Mouse (Mus musculus) heart, embryonic 10.5 days (tissue): ENCODE results near the gene Galnt18. TPM values are rescaled to one million over a fixed set of nuclear protein-coding genes. Genes with fewer than 3 reads are reported as not detected.
A peak's percentile ranks its signal among the peaks of the same experiment; 100 is the strongest.

Source experiments
- DNase-seq: peaks from one replicate; pipeline ENCODE4 v3.0.0-alpha.2; 2017; ENCODE audit warnings: low spot score
- H3K27ac ChIP-seq: fragments of 300-500 bp; sonication (generic); 2 replicates; pipeline ENCODE4 v1.5.1; 2016; ENCODE audit warnings: mild to moderate bottlenecking
- H3K27me3 ChIP-seq: fragments of 300-500 bp; sonication (generic); 2 replicates; pipeline ENCODE4 v1.6.1; 2016; ENCODE audit warnings: mild to moderate bottlenecking; ENCODE audit not compliant: poor library complexity, insufficient read depth, severe bottlenecking
- H3K36me3 ChIP-seq: fragments of 300-500 bp; sonication (generic); 2 replicates; pipeline ENCODE4 v1.6.1; 2016; ENCODE audit warnings: mild to moderate bottlenecking, moderate library complexity
- H3K4me1 ChIP-seq: fragments of 300-500 bp; sonication (generic); 2 replicates; pipeline ENCODE4 v1.6.1; 2016; ENCODE audit warnings: mild to moderate bottlenecking
- H3K4me3 ChIP-seq: fragments of 300-500 bp; sonication (generic); 2 replicates; pipeline ENCODE4 v1.5.1; 2016; ENCODE audit warnings: mild to moderate bottlenecking, moderate library complexity
- H3K9me3 ChIP-seq: fragments of 300-500 bp; sonication (generic); 2 replicates; pipeline ENCODE4 v1.6.1; 2016; ENCODE audit warnings: mild to moderate bottlenecking, moderate library complexity
- WGBS: fragments of 180-500 bp; shearing (Covaris S2); methylation state at CpG from one replicate; pipeline ENCODE4 v1.1.7; 2016; 5-methylcytosine and 5-hydroxymethylcytosine counted together
- polyA plus RNA-seq: library from polyadenylated mRNA; unstranded; fragments of >200 nt; fragmentation: Nextera tagmentation; extraction: Ambion mirVana; gene quantifications from 2 replicates; pipeline ENCODE4 v1.2.1, GENCODE M21; 2016

Gene Galnt18
- polyA plus RNA-seq, 1 experiment from 2014 or later = 5.4 TPM

- Histone ChIP-seq H3K27me3 (no peaks in the 10 kb centered on the region), H3K9me3 (no peaks in the 10 kb centered on the region), H3K4me1 (peaks cover 19% of the 10 kb centered on the region), H3K4me3 (no peak overlapping the region), H3K36me3 (no peaks in the 10 kb centered on the region), H3K27ac (peak overlapping the region; percentile 57; the same call in 1 of the 2 replicates)
- 24% methylated on average over 6 of the region's 6 CpGs for WGBS
- DNase-seq = no peak
These were observed 17.0 kb downstream of the Galnt18 start for GRCm38 (mm10) chr7:111762754-111763153.

- Histone ChIP-seq H3K36me3 (no peaks in the 10 kb centered on the region), H3K27me3 (no peaks in the 10 kb centered on the region), H3K4me3 (no peak overlapping the region), H3K4me1 (peaks cover 4% of the 10 kb centered on the region; the same call in 1 of the 2 replicates), H3K9me3 (no peaks in the 10 kb centered on the region), H3K27ac (no peak overlapping the region)
- WGBS = 82% methylated on average over 3 of the region's 3 CpGs
- no peak for DNase-seq
These were observed 31.2 kb downstream of the Galnt18 start for GRCm38 (mm10) chr7:111748571-111749071.

- no peak for DNase-seq
- no peak overlapping the region for H3K4me3 ChIP-seq
These were observed 35.0 kb downstream of the Galnt18 start for GRCm38 (mm10) chr7:111744770-111745169.

GRCm38 (mm10) chr7:111741595-111741994, 38.2 kb downstream of the Galnt18 start:
- H3K27ac ChIP-seq = peak overlapping the region; percentile 26; the same call in 1 of the 2 replicates
- DNase-seq = no peak

More at GRCm38 (mm10) chr7:111744770-111745169, 35.0 kb downstream of the Galnt18 start:
- H3K27me3 ChIP-seq = no peaks in the 10 kb centered on the region
- H3K9me3 ChIP-seq = no peaks in the 10 kb centered on the region
- H3K36me3 ChIP-seq = no peaks in the 10 kb centered on the region
- no peak overlapping the region for H3K27ac ChIP-seq
- H3K4me1 ChIP-seq = peaks cover 11% of the 10 kb centered on the region; the same call in 1 of the 2 replicates

GRCm38 (mm10) chr7:111740091-111740490, 39.7 kb downstream of the Galnt18 start:
- DNase-seq = no peak
- H3K27ac ChIP-seq = no peak overlapping the region

More at GRCm38 (mm10) chr7:111741595-111741994, 38.2 kb downstream of the Galnt18 start:
- Histone ChIP-seq H3K27me3 (no peaks in the 10 kb centered on the region), H3K36me3 (no peaks in the 10 kb centered on the region), H3K9me3 (no peaks in the 10 kb centered on the region), H3K4me3 (no peak overlapping the region), H3K4me1 (peaks cover 36% of the 10 kb centered on the region)
- 57% methylated on average over 2 of the region's 2 CpGs for whole genome bisulfite sequencing

GRCm38 (mm10) chr7:111739371-111739765, 40.4 kb downstream of the Galnt18 start:
- 41% methylated on average over 5 of the region's 5 CpGs for WGBS
- Histone ChIP-seq H3K4me3 (no peak overlapping the region), H3K9me3 (no peaks in the 10 kb centered on the region), H3K36me3 (no peaks in the 10 kb centered on the region), H3K27me3 (no peaks in the 10 kb centered on the region), H3K27ac (peak overlapping the region; percentile 26; the same call in 1 of the 2 replicates), H3K4me1 (peaks cover 32% of the 10 kb centered on the region)
- no peak for DNase-seq

More at GRCm38 (mm10) chr7:111740091-111740490, 39.7 kb downstream of the Galnt18 start:
- H3K9me3 ChIP-seq = no peaks in the 10 kb centered on the region
- H3K36me3 ChIP-seq = no peaks in the 10 kb centered on the region
- no peak overlapping the region for H3K4me3 ChIP-seq
- WGBS = 85% methylated on average over 6 of the region's 6 CpGs
- H3K27me3 ChIP-seq = no peaks in the 10 kb centered on the region
- peaks cover 36% of the 10 kb centered on the region for H3K4me1 ChIP-seq

- Histone ChIP-seq H3K4me3 (no peak overlapping the region), H3K27ac (peak overlapping the region; percentile 26; the same call in 1 of the 2 replicates), H3K36me3 (no peaks in the 10 kb centered on the region), H3K27me3 (no peaks in the 10 kb centered on the region), H3K4me1 (peaks cover 32% of the 10 kb centered on the region), H3K9me3 (no peaks in the 10 kb centered on the region)
- no peak for DNase-seq
- 58% methylated on average over 10 of the region's 10 CpGs for WGBS
These were observed 41.1 kb downstream of the Galnt18 start for GRCm38 (mm10) chr7:111738456-111739370.

DNA sequence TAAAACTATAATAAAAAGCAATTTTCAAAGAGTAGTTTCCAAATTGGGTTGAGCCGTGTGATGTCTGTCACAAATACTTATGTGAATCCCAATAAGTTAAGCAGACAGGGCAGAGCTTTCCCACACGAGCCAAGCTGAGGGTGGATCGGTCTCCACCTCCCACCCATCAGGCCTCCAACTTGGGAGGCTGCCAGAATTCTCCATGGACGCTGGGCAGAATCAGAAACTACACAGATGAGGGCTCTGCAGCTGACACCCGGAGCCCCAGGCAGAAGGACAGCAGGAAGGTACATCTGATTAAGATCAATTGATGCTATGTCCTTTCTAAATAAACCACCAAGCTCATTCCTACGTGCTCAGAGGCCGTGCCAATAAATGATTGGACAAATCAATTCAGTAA, 42.4 kb downstream of the Galnt18 start:
- Histone ChIP-seq H3K9me3 (no peaks in the 10 kb centered on the region), H3K4me3 (no peak overlapping the region), H3K36me3 (no peaks in the 10 kb centered on the region), H3K4me1 (peaks cover 32% of the 10 kb centered on the region), H3K27ac (no peak overlapping the region), H3K27me3 (no peaks in the 10 kb centered on the region)
- no peak for DNase-seq
- WGBS = 67% methylated on average over 7 of the region's 7 CpGs

GRCm38 (mm10) chr7:111736365-111736764, 43.4 kb downstream of the Galnt18 start:
- no peaks in the 10 kb centered on the region for H3K27me3 ChIP-seq
- H3K4me1 ChIP-seq = peaks cover 32% of the 10 kb centered on the region
- H3K36me3 ChIP-seq = no peaks in the 10 kb centered on the region
- no peak for DNase-seq
- no peak overlapping the region for H3K4me3 ChIP-seq
- H3K9me3 ChIP-seq = no peaks in the 10 kb centered on the region
- H3K27ac ChIP-seq = no peak overlapping the region
- WGBS = 68% methylated on average over 3 of the region's 3 CpGs

DNA sequence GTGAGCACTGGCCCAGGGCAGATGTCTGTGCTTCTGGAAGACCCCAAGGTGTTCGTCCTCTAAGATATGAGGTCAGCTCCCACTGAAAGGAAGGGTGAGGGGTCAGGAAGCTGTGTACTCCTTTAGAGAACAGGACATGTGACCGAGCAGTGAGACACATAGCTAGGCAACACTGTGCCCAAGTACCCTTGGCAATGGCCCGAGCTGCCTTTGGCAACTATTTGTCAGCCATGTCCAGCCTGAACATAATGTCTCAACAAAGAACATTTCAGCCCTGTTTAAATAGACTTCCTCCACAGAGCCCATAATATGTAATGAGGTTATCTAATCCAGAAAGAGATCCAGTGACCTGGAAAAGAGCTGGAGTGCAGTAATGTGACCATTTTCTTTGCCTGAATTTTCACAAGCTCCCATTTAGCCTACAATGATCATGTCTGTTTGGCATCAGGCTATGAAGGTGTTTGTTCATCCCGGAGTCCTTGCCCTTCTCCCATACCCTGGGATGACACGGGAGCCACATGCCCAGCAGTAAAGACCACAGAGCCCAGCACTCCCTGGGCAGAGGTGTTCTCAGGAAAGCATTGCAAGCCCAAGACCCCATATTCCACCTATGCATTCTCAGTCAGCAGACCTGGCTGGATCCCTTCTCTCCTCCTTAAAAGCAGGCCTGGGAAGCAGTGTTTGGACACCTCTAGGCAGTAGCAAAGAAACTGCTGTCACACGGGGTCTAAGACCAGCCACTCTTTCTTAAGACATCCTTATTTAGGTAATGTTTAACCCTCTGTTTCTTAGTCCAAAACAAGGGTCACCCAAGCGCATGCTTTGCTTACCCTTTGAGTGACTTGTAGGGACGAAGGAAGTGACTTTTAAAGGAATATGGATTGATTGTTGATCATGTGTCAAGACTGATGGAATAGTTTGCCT, 49.2 kb downstream of the Galnt18 start:
- Histone ChIP-seq H3K27ac (no peak overlapping the region), H3K36me3 (no peaks in the 10 kb centered on the region), H3K9me3 (no peaks in the 10 kb centered on the region), H3K4me1 (no peaks in the 10 kb centered on the region), H3K4me3 (no peak overlapping the region), H3K27me3 (no peaks in the 10 kb centered on the region)
- WGBS = 81% methylated on average over 8 of the region's 8 CpGs
- DNase-seq = no peak

GRCm38 (mm10) chr7:111726928-111727327, 52.8 kb downstream of the Galnt18 start:
- no peaks in the 10 kb centered on the region for H3K9me3 ChIP-seq
- no peak for DNase-seq
- no peaks in the 10 kb centered on the region; the same call in 1 of the 2 replicates for H3K4me1 ChIP-seq
- WGBS = 47% methylated on average over 2 of the region's 2 CpGs
- no peak overlapping the region for H3K27ac ChIP-seq
- no peak overlapping the region for H3K4me3 ChIP-seq
- H3K27me3 ChIP-seq = no peaks in the 10 kb centered on the region
- H3K36me3 ChIP-seq = no peaks in the 10 kb centered on the region

DNA sequence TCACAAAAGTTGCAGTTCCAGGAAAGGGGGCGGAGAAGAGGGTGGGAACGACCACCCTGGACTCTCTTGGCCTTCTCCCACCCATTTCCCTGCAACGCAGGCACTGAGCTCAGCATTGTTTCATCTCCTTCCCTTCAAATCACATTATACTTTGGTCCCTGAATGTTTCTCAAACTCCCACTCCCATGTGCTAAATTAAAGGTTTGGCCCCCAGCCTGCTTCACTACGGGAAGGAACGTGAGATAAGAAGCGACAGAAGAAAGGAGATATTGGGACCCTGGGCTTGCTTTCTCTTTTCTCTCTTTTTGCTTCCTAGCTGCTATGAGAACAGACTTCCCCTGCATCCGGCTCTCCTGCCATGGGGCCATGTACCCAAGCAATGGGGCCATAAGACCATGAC, 55.0 kb downstream of the Galnt18 start:
- WGBS = 46% methylated on average over 7 of the region's 7 CpGs
- 0 out of 2 replicates have a peak overlapping the region, but pooled peaks have one; percentile 22 for H3K27ac ChIP-seq
- no peak for DNase-seq

More for the DNA sequence above, 55.0 kb downstream of the Galnt18 start:
- H3K4me3 ChIP-seq = no peak overlapping the region
- no peaks in the 10 kb centered on the region for H3K27me3 ChIP-seq
- H3K4me1 ChIP-seq = peaks cover 21% of the 10 kb centered on the region
- H3K9me3 ChIP-seq = no peaks in the 10 kb centered on the region
- no peaks in the 10 kb centered on the region for H3K36me3 ChIP-seq
